Mouse (Mus musculus): ENCODE measurements around the gene Tmem214.

DNA sequence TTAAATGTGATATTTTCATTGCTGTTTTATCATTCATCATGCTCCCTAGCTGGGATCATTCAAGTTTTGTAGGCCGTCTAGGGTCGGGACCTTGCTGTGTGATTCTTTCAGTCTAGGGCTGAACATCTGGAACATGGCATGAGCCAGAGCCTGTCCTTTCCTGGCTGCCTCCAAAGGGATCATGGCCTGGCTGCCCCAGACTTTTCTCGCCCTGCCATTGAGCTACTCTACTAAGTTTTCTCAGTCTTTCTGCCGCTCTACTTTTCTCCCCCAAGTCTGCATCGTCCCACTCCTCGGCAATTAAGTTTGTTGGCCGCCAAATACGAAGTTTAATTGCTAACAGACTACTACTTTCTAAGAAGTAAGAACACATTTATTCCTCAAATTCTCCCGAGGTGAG lies 1.2 kb downstream of the Tmem214 start:
- TF ChIP-seq CTCF (IDR thresholded peaks at IDR 0.05; ENCODE audit: borderline replicate concordance, control insufficient read depth, extremely low read depth, insufficient read depth, low read length, poor library complexity), result no peak
- TF ChIP-seq POLR2A (IDR thresholded peaks at IDR 0.05; ENCODE audit: control insufficient read depth, extremely low read depth, insufficient read depth, low read length, poor library complexity), result no peak
